Mouse (Mus musculus): Measurements from ENCODE around the gene Ap1s1. TPM values are rescaled to one million over a fixed set of nuclear protein-coding genes. Genes with fewer than 3 reads are reported as not detected.
A peak's percentile ranks its signal among the peaks of the same experiment; 100 is the strongest.

Gene Ap1s1
- polyA plus RNA-seq (2014; fragmentation: Nextera tagmentation; extraction: Ambion mirVana), result 179 and 191 TPM in 2 replicates

GRCm38 (mm10) chr5:137045402-137046323, at the start of gene Ap1s1:
Gene Ap1s1, minus strand, starts transcription at chr5:137046135.
- WGBS, result under 1% methylated on average over 48 of the region's 48 CpGs
- no peaks in the 10 kb centered on the region for H3K9me3 ChIP-seq (ENCODE audit: low read depth, low read length)
- DNase-seq, result peak; percentile 99

GRCm38 (mm10) chr5:137095135-137095534, 49.2 kb upstream of the Ap1s1 start:
- WGBS, result 81% methylated on average over 10 of the region's 10 CpGs
- no peak overlapping the region for H3K4me3 ChIP-seq (ENCODE audit: low read depth, low read length)
- no peaks in the 10 kb centered on the region for H3K9me3 ChIP-seq (ENCODE audit: low read depth, low read length)
- no peak overlapping the region for H3K4me2 ChIP-seq
- no peaks in the 10 kb centered on the region for H3K4me1 ChIP-seq (ENCODE audit: insufficient read depth)
- TF ChIP-seq CTCF (IDR thresholded peaks at IDR 0.05; ENCODE audit: low read depth), result no peak
- no peaks in the 10 kb centered on the region for H3K27me3 ChIP-seq (ENCODE audit: insufficient read depth, low read length)
- no peaks in the 10 kb centered on the region for H3K36me3 ChIP-seq (ENCODE audit: insufficient read depth)
- ATAC-seq (ENCODE audit: insufficient read depth) (no peak), DNase-seq (no peak)
- H3K9ac ChIP-seq, result no peak overlapping the region
- no peak overlapping the region for H3K27ac ChIP-seq (ENCODE audit: low read depth)

More at GRCm38 (mm10) chr5:137045402-137046323, at the start of gene Ap1s1:
- ATAC-seq (ENCODE audit: insufficient read depth), result peak; percentile 94
- peak within 1 kb of the TSS; percentile 69 for H3K9ac ChIP-seq
- H3K27me3 ChIP-seq (ENCODE audit: insufficient read depth, low read length), result no peaks in the 10 kb centered on the region
- H3K27ac ChIP-seq (ENCODE audit: low read depth), result peak within 1 kb of the TSS; percentile 67; the same call in 1 of the 2 replicates
- H3K4me3 ChIP-seq (ENCODE audit: low read depth, low read length), result peak within 1 kb of the TSS; percentile 79
- H3K4me1 ChIP-seq (ENCODE audit: insufficient read depth), result no peaks in the 10 kb centered on the region
- peak within 1 kb of the TSS; percentile 80 for H3K4me2 ChIP-seq
- peaks cover 18% of the 10 kb centered on the region for H3K36me3 ChIP-seq (ENCODE audit: insufficient read depth)
- TF ChIP-seq CTCF (IDR thresholded peaks at IDR 0.05; ENCODE audit: low read depth), result no peak

GRCm38 (mm10) chr5:137093720-137094119, 47.8 kb upstream of the Ap1s1 start:
- ATAC-seq (ENCODE audit: insufficient read depth), result no peak
- no peak overlapping the region for H3K9ac ChIP-seq
- 61% methylated on average over 9 of the region's 9 CpGs for WGBS
- no peak overlapping the region for H3K27ac ChIP-seq (ENCODE audit: low read depth)
- no peaks in the 10 kb centered on the region for H3K27me3 ChIP-seq (ENCODE audit: insufficient read depth, low read length)
- no peak for DNase-seq
- TF ChIP-seq CTCF (IDR thresholded peaks at IDR 0.05; ENCODE audit: low read depth), result no peak
- H3K4me3 ChIP-seq (ENCODE audit: low read depth, low read length), result no peak overlapping the region
- H3K9me3 ChIP-seq (ENCODE audit: low read depth, low read length), result no peaks in the 10 kb centered on the region
- no peak overlapping the region for H3K4me2 ChIP-seq
- no peaks in the 10 kb centered on the region for H3K36me3 ChIP-seq (ENCODE audit: insufficient read depth)
- H3K4me1 ChIP-seq (ENCODE audit: insufficient read depth), result no peaks in the 10 kb centered on the region

GRCm38 (mm10) chr5:137091560-137091959, 45.6 kb upstream of the Ap1s1 start:
- H3K9me3 ChIP-seq (ENCODE audit: low read depth, low read length), result no peaks in the 10 kb centered on the region
- no peak overlapping the region for H3K4me2 ChIP-seq
- H3K27ac ChIP-seq (ENCODE audit: low read depth), result no peak overlapping the region
- H3K36me3 ChIP-seq (ENCODE audit: insufficient read depth), result no peaks in the 10 kb centered on the region
- ATAC-seq (ENCODE audit: insufficient read depth) (no peak), DNase-seq (no peak)
- H3K4me1 ChIP-seq (ENCODE audit: insufficient read depth), result no peaks in the 10 kb centered on the region
- H3K27me3 ChIP-seq (ENCODE audit: insufficient read depth, low read length), result no peaks in the 10 kb centered on the region
- H3K9ac ChIP-seq, result no peak overlapping the region
- 54% methylated on average over 6 of the region's 6 CpGs for WGBS
- TF ChIP-seq CTCF (IDR thresholded peaks at IDR 0.05; ENCODE audit: low read depth), result no peak
- no peak overlapping the region for H3K4me3 ChIP-seq (ENCODE audit: low read depth, low read length)

- no peak for DNase-seq
- 62% methylated on average over 10 of the region's 10 CpGs for WGBS
- H3K9me3 ChIP-seq (ENCODE audit: low read depth, low read length), result no peaks in the 10 kb centered on the region
- no peaks in the 10 kb centered on the region for H3K4me1 ChIP-seq (ENCODE audit: insufficient read depth)
- no peaks in the 10 kb centered on the region for H3K36me3 ChIP-seq (ENCODE audit: insufficient read depth)
- no peak overlapping the region for H3K4me3 ChIP-seq (ENCODE audit: low read depth, low read length)
- no peaks in the 10 kb centered on the region for H3K27me3 ChIP-seq (ENCODE audit: insufficient read depth, low read length)
- H3K27ac ChIP-seq (ENCODE audit: low read depth), result no peak overlapping the region
- H3K4me2 ChIP-seq, result no peak overlapping the region
- ATAC-seq (ENCODE audit: insufficient read depth), result no peak
- no peak for TF ChIP-seq CTCF (IDR thresholded peaks at IDR 0.05; ENCODE audit: low read depth)
- no peak overlapping the region for H3K9ac ChIP-seq
Measured at GRCm38 (mm10) chr5:137090870-137091269, 44.9 kb upstream of the Ap1s1 start.

GRCm38 (mm10) chr5:137087410-137087809, 41.5 kb upstream of the Ap1s1 start:
- DNase-seq, result peak; percentile 80
- WGBS, result 74% methylated on average over 8 of the region's 8 CpGs

GRCm38 (mm10) chr5:137085731-137086130, 39.8 kb upstream of the Ap1s1 start:
- Histone ChIP-seq H3K27ac (ENCODE audit: low read depth) (no peak overlapping the region), H3K27me3 (ENCODE audit: insufficient read depth, low read length) (no peaks in the 10 kb centered on the region), H3K4me1 (ENCODE audit: insufficient read depth) (no peaks in the 10 kb centered on the region), H3K4me2 (no peak overlapping the region), H3K9ac (no peak overlapping the region), H3K4me3 (ENCODE audit: low read depth, low read length) (no peak overlapping the region), H3K9me3 (ENCODE audit: low read depth, low read length) (no peaks in the 10 kb centered on the region), H3K36me3 (ENCODE audit: insufficient read depth) (no peaks in the 10 kb centered on the region)
- no peak for TF ChIP-seq CTCF (IDR thresholded peaks at IDR 0.05; ENCODE audit: low read depth)
- WGBS, result 78% methylated on average over 3 of the region's 3 CpGs
- DNase-seq, result no peak
- ATAC-seq (ENCODE audit: insufficient read depth), result no peak

More at GRCm38 (mm10) chr5:137087410-137087809, 41.5 kb upstream of the Ap1s1 start:
- no peak overlapping the region for H3K4me2 ChIP-seq
- no peaks in the 10 kb centered on the region for H3K27me3 ChIP-seq (ENCODE audit: insufficient read depth, low read length)
- H3K4me3 ChIP-seq (ENCODE audit: low read depth, low read length), result no peak overlapping the region
- no peaks in the 10 kb centered on the region for H3K4me1 ChIP-seq (ENCODE audit: insufficient read depth)
- no peak for TF ChIP-seq CTCF (IDR thresholded peaks at IDR 0.05; ENCODE audit: low read depth)
- no peak overlapping the region for H3K27ac ChIP-seq (ENCODE audit: low read depth)
- H3K9ac ChIP-seq, result no peak overlapping the region
- H3K9me3 ChIP-seq (ENCODE audit: low read depth, low read length), result no peaks in the 10 kb centered on the region
- peak; percentile 62; the same call in 1 of the 2 replicates for ATAC-seq (ENCODE audit: insufficient read depth)
- no peaks in the 10 kb centered on the region for H3K36me3 ChIP-seq (ENCODE audit: insufficient read depth)
